Mouse (Mus musculus) olfactory bulb, adult 2 months (tissue): ENCODE results near the gene Mlst8.
A peak's percentile ranks its signal among the peaks of the same experiment; 100 is the strongest.

Experiments used
- CTCF ChIP-seq: fragments of 200-500 bp; IDR thresholded peaks from 2 replicates; pipeline ENCODE4 v1.5.1; 2012; ENCODE audit warnings: low read depth, mild to moderate bottlenecking, low read length, moderate library complexity; ENCODE audit not compliant: insufficient read depth
- POLR2A ChIP-seq: fragments of 200-500 bp; IDR thresholded peaks from 2 replicates; pipeline ENCODE4 v1.6.1; 2012; ENCODE audit warnings: mild to moderate bottlenecking, low read depth, low read length, moderate library complexity; ENCODE audit not compliant: insufficient read depth

DNA sequence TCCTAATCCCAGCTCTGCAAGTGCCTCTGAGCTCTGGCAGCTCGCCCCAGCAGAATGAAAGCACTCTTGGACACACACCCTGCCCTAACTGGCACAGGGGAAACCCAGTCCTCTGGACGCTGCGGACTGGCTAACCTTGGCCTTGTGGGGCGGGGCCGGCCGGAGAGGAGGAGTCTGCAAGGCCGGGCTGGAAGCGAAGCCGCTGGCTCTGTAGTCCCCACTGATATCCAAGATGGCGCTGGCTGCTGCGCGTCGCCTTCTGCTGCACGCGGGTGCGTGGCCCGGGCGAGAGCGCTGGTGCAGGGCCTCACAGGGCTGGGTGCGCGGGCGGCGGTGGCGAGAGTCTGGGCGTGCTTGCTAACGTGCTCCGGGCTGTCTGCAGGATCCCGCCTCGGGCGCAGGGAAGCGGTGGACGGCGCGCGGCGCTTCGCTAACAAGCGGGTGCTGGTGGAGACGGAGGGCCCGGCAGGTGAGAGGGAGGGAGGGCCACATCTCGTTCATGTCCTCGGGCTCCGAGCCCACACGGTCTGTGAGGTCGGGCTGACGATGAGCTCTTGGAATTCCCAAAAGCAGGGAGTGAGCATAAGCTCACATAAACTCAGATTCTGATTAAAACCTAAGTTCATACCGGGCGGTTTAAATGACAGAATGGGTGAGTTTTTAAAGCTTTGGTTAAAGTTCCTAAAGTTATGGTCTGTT is 52.3 kb downstream of the Mlst8 start, which contains the start of gene Eci1:
- no peak for TF ChIP-seq CTCF
- peak; percentile 79 for TF ChIP-seq POLR2A
